Mouse (Mus musculus) retina, postnatal 7 days (tissue): Measurements from ENCODE around the gene Frmd6.

Experiments
- DNase-seq: peaks from one replicate; pipeline ENCODE4 v3.0.0-alpha.2; 2012; ENCODE audit warnings: low read depth, low spot score

Gene Frmd6

GRCm38 (mm10) chr12:70807975-70808374 lies 17.3 kb upstream of the Frmd6 start:
- DNase-seq: no peak

DNA sequence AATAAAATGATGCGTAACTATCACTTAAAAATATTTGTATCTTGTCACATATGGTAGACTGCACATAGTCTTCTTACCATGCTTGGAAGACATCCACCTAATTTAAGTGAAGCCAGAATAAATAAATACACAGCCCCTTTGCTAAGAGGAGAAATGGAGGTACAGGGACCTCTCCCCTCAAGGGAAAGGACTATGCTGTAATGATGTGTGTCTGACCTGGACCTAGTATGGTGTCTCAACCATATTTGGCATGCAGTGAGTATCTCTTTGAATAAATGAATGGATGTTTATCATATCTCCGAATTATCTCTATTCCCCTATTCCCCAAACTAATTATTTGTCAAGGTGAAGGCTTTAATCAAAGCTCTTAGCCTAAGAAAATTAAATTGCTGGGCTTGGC lies 15.4 kb upstream of the Frmd6 start:
- no peak for DNase-seq

- no peak for DNase-seq
These were observed 13.5 kb upstream of the Frmd6 start for GRCm38 (mm10) chr12:70811772-70812171.

DNA sequence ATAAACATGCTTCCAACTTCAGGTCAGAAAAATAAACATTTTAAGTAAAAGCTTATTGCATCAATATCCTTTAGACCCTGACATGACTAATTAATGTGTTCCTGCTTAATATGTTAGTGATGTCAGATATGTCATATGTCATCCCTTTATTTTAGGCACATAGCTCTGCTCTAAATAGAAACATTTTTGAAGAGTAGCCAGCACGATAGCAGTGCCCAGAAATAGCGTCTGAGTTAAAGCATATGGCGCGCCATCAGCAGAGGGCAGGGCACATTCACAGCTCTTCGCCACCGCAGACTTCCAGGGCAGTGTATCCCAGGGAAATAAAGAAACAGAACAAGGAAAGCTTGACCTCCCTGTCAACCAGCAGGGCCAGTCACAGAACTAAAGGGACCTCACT lies 13.1 kb upstream of the Frmd6 start:
- no peak for DNase-seq

- DNase-seq: no peak
These were observed 12.4 kb upstream of the Frmd6 start for GRCm38 (mm10) chr12:70812822-70813465.

DNA sequence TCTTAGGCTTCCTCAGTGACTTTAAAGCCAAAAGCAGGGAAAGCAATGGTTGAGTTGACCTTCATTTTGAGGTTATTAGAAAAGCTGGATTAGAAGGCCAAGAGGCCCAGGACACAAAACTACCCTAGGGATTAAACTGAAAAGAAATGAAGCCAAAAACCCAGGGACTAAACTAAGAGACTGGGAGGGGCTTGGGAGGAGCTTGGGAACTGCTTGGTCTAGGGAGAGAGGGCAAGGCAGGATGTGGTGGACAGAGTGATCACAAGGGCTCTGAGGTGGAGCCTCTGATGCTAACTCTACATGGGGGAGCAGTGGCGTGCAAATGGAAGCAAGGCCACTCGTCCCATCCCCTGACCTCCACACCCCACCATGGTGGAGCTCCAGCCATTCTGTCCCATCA lies 8.6 kb upstream of the Frmd6 start:
- no peak for DNase-seq

- no peak for DNase-seq
These were observed 1.3 kb upstream of the Frmd6 start for GRCm38 (mm10) chr12:70824017-70824416.

DNA sequence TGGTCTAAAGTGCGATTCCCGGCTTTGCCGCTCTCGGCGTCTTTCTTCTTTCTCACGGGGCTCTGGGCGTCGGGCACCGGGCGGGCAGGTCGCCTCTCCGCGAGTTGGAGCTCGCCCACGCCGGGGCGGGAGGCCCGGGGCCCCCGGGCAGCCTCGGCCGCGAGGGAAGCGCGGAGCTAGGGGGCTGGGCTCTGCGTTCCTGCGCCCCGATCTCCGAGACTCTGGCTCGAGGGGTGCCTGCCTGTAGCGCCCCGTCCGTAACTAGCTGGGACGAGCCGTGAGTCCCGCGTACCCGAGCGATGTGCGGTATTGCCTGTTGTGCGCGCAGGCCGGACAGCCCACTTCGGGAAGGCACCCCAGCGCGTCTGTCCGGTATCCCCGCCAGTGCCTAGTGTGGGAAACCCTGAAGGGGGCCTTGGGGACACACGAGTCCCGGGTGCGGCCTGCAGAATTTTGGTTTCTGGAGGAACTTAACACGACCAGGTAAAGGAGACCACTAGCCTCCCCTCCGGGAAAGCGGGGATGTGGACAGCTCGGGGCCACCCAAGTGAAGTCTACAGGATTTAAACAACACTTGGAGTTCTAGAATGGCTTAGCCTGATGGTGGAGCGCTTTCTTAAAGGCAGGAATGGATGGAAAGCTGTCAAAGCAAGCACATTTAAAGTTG lies 470 bp downstream of the Frmd6 start:
- DNase-seq: no peak

DNA sequence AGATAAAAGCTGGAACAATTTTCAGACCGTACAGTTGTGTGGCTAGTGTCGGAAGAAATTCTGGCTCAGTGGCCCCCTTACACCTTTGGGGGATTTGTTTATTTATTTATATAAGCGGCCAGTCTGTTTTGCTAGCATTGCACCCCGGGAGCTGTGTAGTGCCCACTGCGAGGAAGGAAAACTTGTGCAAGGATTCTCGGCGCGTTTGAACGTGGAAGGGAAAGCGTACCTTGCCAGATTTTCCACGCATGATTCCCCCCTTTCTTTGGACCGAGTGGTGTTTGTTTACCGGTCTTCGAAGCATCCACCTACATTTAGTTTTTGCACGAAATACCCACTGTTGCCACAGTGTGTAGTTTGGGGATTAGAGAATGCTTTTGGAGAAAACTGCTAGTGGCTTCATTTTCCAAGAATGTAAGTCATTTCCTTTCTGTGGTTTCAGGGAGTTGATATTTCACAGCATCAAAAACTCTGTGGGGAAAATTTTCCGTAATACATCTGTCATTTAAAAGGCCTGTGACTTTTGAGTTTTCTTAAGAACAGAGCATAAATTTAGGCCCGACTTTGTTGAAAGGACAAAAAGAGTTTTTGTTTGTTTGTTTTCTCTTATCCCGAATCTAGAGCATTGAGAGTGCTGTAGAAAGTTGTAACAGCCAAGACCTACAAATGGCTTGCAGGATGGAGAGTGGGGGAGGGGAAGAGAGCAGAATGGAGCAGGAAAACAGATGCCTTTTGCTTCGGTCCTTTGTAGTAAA lies 1.2 kb downstream of the Frmd6 start:
- DNase-seq: no peak

DNA sequence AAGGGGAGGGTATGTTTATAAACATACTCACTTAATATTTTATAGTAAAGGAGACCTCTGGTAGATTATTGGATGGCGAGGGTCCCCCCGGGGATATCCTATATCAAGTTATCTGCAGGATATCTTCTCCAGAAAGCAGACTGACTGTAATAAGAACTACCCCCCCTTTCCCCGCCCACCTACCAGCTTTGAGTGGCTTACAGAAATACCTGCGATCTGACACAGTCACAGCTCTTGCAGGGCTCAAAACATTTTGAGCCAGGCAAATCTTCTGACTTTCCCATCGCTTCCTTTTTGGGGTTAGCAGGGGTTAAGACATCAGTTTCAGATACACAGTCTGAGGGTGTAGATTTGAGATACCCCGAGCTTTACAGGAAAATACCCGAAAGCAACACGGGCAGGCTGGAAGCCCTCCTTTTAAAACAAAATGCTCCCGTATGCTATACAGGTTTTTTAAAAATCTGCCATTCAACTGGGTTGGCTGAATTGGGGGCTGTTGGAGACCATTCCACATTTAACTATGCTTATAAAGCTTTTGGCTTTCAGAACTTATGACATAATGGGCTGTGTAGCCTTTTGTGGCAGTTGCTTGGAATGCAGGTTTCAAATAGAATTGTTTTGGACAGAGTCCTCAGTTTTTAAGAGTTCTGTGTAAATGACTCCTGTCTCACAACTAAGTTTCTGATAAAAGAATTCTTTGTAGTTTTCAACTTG lies 2.0 kb downstream of the Frmd6 start:
- DNase-seq: no peak

DNA sequence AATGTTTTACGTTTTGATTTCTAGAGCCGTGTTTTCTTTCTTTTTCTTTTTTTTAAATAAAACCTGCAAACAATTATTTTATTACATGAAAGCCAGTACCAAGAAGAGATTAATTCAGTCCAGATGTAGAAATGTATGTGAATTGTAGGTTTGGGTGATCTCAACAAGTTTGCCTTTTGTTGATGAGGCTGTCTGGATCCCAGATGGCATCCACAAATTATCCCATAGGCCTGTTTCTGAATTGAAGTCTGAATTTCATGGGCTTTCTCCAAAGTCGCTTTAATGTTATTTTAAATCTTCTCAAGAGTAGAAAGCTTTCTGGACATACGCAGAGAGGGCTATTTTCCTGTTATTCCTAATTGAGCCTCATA lies 2.6 kb downstream of the Frmd6 start:
- DNase-seq: no peak

GRCm38 (mm10) chr12:70830982-70831566 lies 5.8 kb downstream of the Frmd6 start:
- DNase-seq: no peak

- no peak for DNase-seq
These were observed 7.1 kb downstream of the Frmd6 start for GRCm38 (mm10) chr12:70832216-70832998.

DNA sequence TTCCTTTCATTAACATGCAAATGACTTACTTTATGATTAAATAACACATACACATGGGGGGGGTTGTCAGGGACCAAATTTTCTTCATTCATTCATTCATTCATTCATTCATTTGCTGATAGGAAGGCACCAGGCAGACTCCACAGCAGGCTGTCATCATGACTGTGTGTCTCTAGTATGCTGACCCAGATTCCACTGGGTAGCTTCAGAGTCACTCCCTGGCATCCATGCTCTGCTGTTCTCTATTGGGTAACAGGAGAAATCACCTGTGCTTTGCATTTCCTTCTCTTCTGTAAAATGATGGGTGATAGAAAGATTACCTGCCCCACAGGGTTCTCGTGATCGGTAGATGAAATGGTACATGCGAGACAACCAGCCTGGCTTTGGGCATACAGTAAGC lies 7.7 kb downstream of the Frmd6 start:
- DNase-seq: no peak

DNA sequence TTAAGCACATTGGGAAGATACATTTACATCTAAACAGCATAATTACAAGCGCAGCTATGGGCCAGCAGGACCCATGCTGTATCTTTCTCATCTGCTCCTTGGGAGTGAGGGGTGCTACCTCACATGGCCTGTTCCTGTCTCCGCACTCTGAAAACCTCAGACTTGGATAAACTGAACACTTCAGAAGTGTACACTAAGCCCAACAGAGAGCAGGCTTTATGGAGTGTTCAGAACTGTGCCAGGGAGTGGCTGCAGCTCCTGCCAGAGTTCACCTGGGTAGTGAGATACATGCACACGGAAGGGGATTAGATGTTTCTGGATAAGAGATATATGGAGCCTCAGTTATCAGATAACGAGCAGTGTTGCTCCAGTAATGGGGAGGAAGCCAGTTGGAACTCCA lies 8.7 kb downstream of the Frmd6 start:
- DNase-seq: no peak

DNA sequence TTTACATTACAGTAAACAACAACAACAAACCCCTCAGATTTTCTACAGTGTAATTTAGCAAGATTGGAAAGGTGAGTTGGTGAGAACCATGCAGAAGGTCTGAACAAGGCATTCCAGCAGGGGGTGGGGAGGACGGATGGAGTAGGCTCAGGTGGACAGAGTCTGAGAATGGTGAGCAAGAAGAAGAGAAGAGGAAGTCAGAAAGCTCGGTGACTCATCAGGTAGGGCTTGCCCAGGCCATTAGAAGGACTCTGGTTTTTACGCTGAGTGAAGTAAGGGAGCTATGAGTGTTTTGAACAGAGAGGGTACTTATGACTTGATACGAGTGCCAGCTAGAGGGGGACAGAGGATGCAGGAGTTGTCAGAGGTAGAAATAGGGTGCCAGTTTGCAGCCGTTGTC lies 9.7 kb downstream of the Frmd6 start:
- no peak for DNase-seq

- DNase-seq: no peak
These were observed 12.5 kb downstream of the Frmd6 start for GRCm38 (mm10) chr12:70837792-70838321.

- DNase-seq: no peak
These were observed 20.1 kb downstream of the Frmd6 start for GRCm38 (mm10) chr12:70845371-70845770.

GRCm38 (mm10) chr12:70849024-70849423 lies 23.7 kb downstream of the Frmd6 start:
- no peak for DNase-seq

- DNase-seq: no peak
These were observed 24.4 kb downstream of the Frmd6 start for GRCm38 (mm10) chr12:70849517-70850291.
